Comparison of ENCODE assay signal across 8 mouse cellular contexts in genomic region chr15:98762670-98763529, GRCm38 (mm10). TPM values are rescaled to one million over a fixed set of nuclear protein-coding genes. Genes with fewer than 3 reads are reported as not detected.
DNase-seq lines count a peak whose midpoint lies in the region; ATAC-seq lines count a peak whose summit lies in the region.

Gene Arf3, minus strand, starts transcription at chr15:98763214.

- peak within 1 kb of the TSS; percentile 87 for H3K4me3 ChIP-seq in hindbrain, embryonic 16.5 days (ENCODE audit: low read length)
- peak within 1 kb of the TSS; percentile 58 for H3K4me3 ChIP-seq in macrophage (ENCODE audit: inconsistent target)

- H3K4me2 ChIP-seq in hindbrain, embryonic 16.5 days (ENCODE audit: low read length) = peak within 1 kb of the TSS; percentile 59

- ATAC-seq in hindbrain, embryonic 16.5 days = peak; percentile 98

- under 1% methylated on average over 65 of the region's 76 CpGs for WGBS in hindbrain, embryonic 16.5 days
- WGBS in macrophage (ENCODE audit: missing documents) = under 1% methylated on average over 63 of the region's 76 CpGs

- H3K36me3 ChIP-seq in hindbrain, embryonic 16.5 days (ENCODE audit: control insufficient read depth, insufficient read depth, low read length) = 0 out of 2 replicates have a peak, but pooled peaks cover 3% of the 10 kb centered on the region
- no peaks in the 10 kb centered on the region for H3K36me3 ChIP-seq in macrophage (ENCODE audit: inconsistent target)

- DNase-seq in T-cell, adult 2 months (ENCODE audit: low spot score) = peak; percentile 98
- DNase-seq in cerebellum, postnatal 36 days = peak; percentile 93 to 96
- DNase-seq in gastrocnemius, adult 18-20 months (ENCODE audit: low spot score) = peak; percentile 95
- peak; percentile 96 to 98 for DNase-seq in left cerebral cortex, adult 18-20 months (ENCODE audit: low spot score in 2 of 2)
- DNase-seq in right cerebral cortex, adult 18-20 months = peak; percentile 98
- peak; percentile 84 for DNase-seq in urinary bladder, postnatal 10 days (ENCODE audit: low spot score)

- peak within 1 kb of the TSS; percentile 96 for H3K9ac ChIP-seq in hindbrain, embryonic 16.5 days (ENCODE audit: low read depth, low read length)

- no peaks in the 10 kb centered on the region; the same call in 1 of the 2 replicates for H3K27me3 ChIP-seq in hindbrain, embryonic 16.5 days (replicated peaks; ENCODE audit: control insufficient read depth, insufficient read depth, low read length)

- H3K4me1 ChIP-seq in hindbrain, embryonic 16.5 days (ENCODE audit: control insufficient read depth, insufficient read depth, low read depth, low read length) = peaks cover 20% of the 10 kb centered on the region

- H3K79me2 ChIP-seq in macrophage (ENCODE audit: inconsistent target) = peaks cover 47% of the 10 kb centered on the region

- H3K27ac ChIP-seq in hindbrain, embryonic 16.5 days (ENCODE audit: low read depth, low read length) = peak within 1 kb of the TSS; percentile 92
- peak within 1 kb of the TSS; percentile 55 for H3K27ac ChIP-seq in macrophage

- no peaks in the 10 kb centered on the region for H3K9me3 ChIP-seq in hindbrain, embryonic 16.5 days (ENCODE audit: control insufficient read depth, low read length)

RNA-seq across cellular contexts. Expression of gene Arf3, which starts in this region (rescaled TPM):
- 1 to 10 TPM; 8.1 to 9.0 TPM for total RNA-seq in gastrocnemius, adult 18-20 months (2021)
- polyA plus RNA-seq in hindbrain, embryonic 16.5 days (2015; fragmentation: Nextera tagmentation; extraction: Ambion mirVana) = 107 TPM in 2 replicates
- 100 to 1,000 TPM; 724 to 773 TPM for total RNA-seq in left cerebral cortex, adult 18-20 months (2021)
- 10 to 100 TPM; 11.7 to 61.5 (median 34.6) TPM for total RNA-seq in macrophage (2018; cell fraction: chromatin; rRNA removed)
- total RNA-seq in macrophage (2018; cell fraction: cytosol; rRNA removed) = 100 to 1,000 TPM; 102 to 153 (median 124) TPM
- total RNA-seq in macrophage (2018; cell fraction: nucleus; rRNA removed) = 100 to 1,000 TPM in 11 of 26 experiments, 10 to 100 TPM in 15; 38.8 to 175 (median 97.1) TPM
- polyA plus RNA-seq in macrophage (2018) = 95.4 to 100 TPM (median 98.2 TPM) in 3 replicates

Comparison
In these comparisons a context has a peak if more than half of its experiments do, and no peak if none do; other contexts are left out.
1. Peak in every context shown above with its lines: DNase-seq, ATAC-seq, H3K4me3 ChIP-seq and H3K27ac ChIP-seq.
2. RNA of gene Arf3 (total RNA-seq): 724 to 773 TPM in left cerebral cortex, adult 18-20 months; 8.1 to 9.0 TPM in gastrocnemius, adult 18-20 months; every median in the first group is over 10 times any median in the second.